Mouse (Mus musculus): ENCODE data around the gene Comp.
A peak's percentile ranks its signal among the peaks of the same experiment; 100 is the strongest.

Gene Comp

GRCm38 (mm10) chr8:70373397-70374317 lies at the start of gene Comp:
Gene Comp, plus strand, starts transcription at chr8:70373558.
- DNase-seq (ENCODE audit: low spot score in 2 of 2), result no peak

GRCm38 (mm10) chr8:70323716-70324115 lies 49.6 kb upstream of the Comp start:
- no peak for DNase-seq (ENCODE audit: low spot score in 2 of 2)

- DNase-seq (ENCODE audit: low spot score in 2 of 2), result no peak
Measured at GRCm38 (mm10) chr8:70327512-70327911, 45.8 kb upstream of the Comp start.

GRCm38 (mm10) chr8:70329124-70329834 lies 44.1 kb upstream of the Comp start, which contains the start of gene Gdf1:
Gene Gdf1, plus strand, starts transcription at chr8:70329817.
- no peak for DNase-seq (ENCODE audit: low spot score in 2 of 2)

GRCm38 (mm10) chr8:70329835-70330740 lies 43.3 kb upstream of the Comp start:
- peak; percentile 56 to 67 for DNase-seq (ENCODE audit: low spot score in 2 of 2)

GRCm38 (mm10) chr8:70330741-70331364 lies 42.5 kb upstream of the Comp start:
- DNase-seq (ENCODE audit: low spot score in 2 of 2), result peak; percentile 82 to 85

- no peak for DNase-seq (ENCODE audit: low spot score in 2 of 2)
Measured at GRCm38 (mm10) chr8:70331526-70331925, 41.8 kb upstream of the Comp start.

GRCm38 (mm10) chr8:70332070-70332877 lies 41.1 kb upstream of the Comp start:
- DNase-seq (ENCODE audit: low spot score in 2 of 2), result peak; percentile 76 to 87

- DNase-seq (ENCODE audit: low spot score in 2 of 2), result no peak
Measured at GRCm38 (mm10) chr8:70332878-70333202, 40.5 kb upstream of the Comp start.

- DNase-seq (ENCODE audit: low spot score in 2 of 2), result no peak
Measured at GRCm38 (mm10) chr8:70338931-70339330, 34.4 kb upstream of the Comp start.

- DNase-seq (ENCODE audit: low spot score in 2 of 2), result no peak
Measured at GRCm38 (mm10) chr8:70340659-70341058, 32.7 kb upstream of the Comp start.

- no peak for DNase-seq (ENCODE audit: low spot score in 2 of 2)
Measured at GRCm38 (mm10) chr8:70342007-70342406, 31.4 kb upstream of the Comp start.

- DNase-seq (ENCODE audit: low spot score in 2 of 2), result no peak
Measured at GRCm38 (mm10) chr8:70343076-70343475, 30.3 kb upstream of the Comp start.

- peak in 1 of 2 experiments; percentile 64 for DNase-seq (ENCODE audit: low spot score in 2 of 2)
Measured at GRCm38 (mm10) chr8:70343696-70344095, 29.7 kb upstream of the Comp start.

- DNase-seq (ENCODE audit: low spot score in 2 of 2), result peak in 1 of 2 experiments; percentile 16
Measured at GRCm38 (mm10) chr8:70344279-70344678, 29.1 kb upstream of the Comp start.

- no peak for DNase-seq (ENCODE audit: low spot score in 2 of 2)
Measured at GRCm38 (mm10) chr8:70347443-70347842, 25.9 kb upstream of the Comp start.

- no peak for DNase-seq (ENCODE audit: low spot score in 2 of 2)
Measured at GRCm38 (mm10) chr8:70347860-70348420, 25.4 kb upstream of the Comp start.

GRCm38 (mm10) chr8:70351035-70351999 lies 22.0 kb upstream of the Comp start:
- peak in 1 of 2 experiments; percentile 30 for DNase-seq (ENCODE audit: low spot score in 2 of 2)

GRCm38 (mm10) chr8:70352000-70352384 lies 21.4 kb upstream of the Comp start:
- DNase-seq (ENCODE audit: low spot score in 2 of 2), result peak in 1 of 2 experiments; percentile 48
